Mouse (Mus musculus): ENCODE measurements around the gene Slc22a15.
A peak's percentile ranks its signal among the peaks of the same experiment; 100 is the strongest.

Slc22a15 gene

DNA sequence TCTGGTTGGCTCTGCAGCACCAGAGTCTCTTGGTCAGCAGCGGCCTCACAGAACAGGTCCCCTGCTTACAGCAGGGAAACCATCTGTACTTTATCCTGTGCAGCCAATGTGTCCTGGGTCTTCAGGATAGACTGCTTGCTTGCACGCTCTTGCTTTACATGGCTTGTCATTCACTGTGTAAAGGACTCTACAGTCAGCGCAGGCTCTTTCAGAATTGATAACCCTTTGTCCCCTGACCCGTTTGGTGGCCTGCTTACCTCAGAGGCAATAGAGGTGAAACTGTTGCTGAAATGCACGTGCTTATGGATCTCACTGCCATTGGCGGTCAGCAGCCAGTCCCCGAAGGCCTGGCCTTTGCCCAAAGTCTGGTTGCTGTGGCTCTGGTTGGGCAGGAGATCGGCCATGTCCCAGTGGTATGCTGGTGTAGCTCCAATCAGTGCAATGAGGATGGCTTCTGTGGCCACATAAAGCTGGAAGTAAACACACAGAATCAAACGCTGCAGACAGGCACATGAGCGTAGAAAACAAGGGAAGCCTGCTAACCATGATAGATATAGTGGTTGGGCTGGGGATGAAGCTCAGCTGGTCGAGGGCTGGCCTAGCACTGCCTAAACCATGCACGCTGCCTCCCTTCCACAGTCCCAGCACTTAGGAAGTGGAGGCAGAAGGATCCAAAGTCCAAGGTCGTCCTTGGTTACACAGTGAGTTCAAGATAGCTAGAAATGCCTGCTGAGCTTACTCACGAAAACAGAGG lies 9.0 kb downstream of the Slc22a15 start:
- DNase-seq: peak; percentile 52

GRCm38 (mm10) chr3:101914266-101914665 lies 10.0 kb downstream of the Slc22a15 start:
- DNase-seq: no peak

DNA sequence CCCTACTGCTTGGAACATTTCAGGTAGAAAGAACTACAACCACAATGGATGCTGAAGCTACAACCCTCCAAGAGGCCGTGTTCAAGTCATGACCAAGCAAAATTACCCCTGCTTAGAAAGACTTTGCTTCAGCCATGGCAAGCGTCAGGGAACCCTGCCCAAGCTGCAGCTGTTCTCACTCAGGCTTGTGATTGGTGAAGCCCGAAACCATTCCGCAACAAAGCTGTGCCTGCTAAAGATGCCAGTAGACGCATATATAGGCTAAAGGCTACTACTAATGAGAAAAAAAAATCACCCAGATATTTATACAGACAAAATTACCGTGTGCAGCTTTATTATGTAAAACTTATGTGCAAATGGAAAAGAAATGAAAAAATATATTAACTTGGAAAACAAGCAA lies 12.2 kb downstream of the Slc22a15 start:
- no peak for DNase-seq

DNA sequence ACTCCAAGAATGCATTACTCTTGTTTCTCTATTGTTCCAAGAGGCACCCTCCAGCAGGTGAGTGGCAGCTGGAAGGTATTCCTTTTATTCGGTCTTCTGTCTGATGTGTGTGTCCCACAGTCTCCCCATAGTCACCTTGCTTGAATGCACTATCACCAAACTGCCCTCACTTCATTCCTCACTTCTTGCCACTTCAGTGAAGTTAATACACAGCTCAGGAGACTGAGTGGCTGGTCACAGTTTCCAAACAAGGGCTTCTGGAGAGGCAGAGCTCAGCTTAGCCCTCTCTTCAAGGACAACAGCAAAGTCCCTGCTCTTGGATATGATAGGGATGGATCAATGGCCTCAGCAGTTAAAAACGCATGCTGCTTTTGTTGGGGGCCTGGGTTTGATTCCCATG lies 17.2 kb downstream of the Slc22a15 start:
- DNase-seq: no peak

DNA sequence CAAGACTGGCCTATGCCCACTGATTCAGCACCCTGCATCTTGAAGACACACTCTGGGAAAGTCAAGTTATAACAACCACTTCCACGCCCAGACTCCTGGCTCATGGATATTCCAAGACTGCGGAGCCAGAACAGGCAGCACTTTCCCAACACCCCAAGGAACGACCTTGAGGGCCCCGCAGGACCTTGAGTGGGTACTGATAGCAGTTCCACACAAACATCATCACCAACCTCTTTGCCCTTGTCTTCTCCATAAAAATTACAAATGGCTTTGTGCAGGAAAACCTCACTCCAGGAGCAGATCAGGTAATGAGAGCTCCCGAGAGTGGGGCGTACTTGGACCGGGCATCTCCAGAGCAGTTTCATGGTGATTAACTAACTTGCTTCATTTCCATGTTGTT lies 19.5 kb downstream of the Slc22a15 start:
- DNase-seq: no peak

- DNase-seq: no peak
Observed at GRCm38 (mm10) chr3:101903091-101903490, 21.2 kb downstream of the Slc22a15 start.

DNA sequence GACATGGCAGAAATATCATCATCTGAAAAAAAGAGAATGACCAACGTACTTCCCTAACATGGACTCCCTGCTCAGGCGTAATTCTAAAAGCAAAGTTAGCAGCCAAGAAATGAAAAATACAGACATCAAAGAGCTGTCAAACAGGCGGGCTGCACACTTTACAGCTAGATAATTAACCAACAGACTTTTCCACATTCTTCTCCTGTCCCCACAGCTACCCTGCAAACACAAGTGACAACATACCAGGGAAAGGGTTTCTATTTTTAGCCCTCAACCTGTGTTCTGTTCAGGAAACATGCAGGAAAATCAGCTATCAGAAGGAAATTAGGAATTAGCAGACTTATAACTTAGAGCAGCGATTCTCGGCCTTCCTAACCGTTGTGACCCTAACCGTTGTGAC lies 21.9 kb downstream of the Slc22a15 start:
- no peak for DNase-seq

GRCm38 (mm10) chr3:101897377-101897974 lies 26.8 kb downstream of the Slc22a15 start:
- no peak for DNase-seq

GRCm38 (mm10) chr3:101896893-101897292 lies 27.4 kb downstream of the Slc22a15 start:
- peak; percentile 80 for DNase-seq

- no peak for DNase-seq
Observed at GRCm38 (mm10) chr3:101895376-101895910, 28.8 kb downstream of the Slc22a15 start.

DNA sequence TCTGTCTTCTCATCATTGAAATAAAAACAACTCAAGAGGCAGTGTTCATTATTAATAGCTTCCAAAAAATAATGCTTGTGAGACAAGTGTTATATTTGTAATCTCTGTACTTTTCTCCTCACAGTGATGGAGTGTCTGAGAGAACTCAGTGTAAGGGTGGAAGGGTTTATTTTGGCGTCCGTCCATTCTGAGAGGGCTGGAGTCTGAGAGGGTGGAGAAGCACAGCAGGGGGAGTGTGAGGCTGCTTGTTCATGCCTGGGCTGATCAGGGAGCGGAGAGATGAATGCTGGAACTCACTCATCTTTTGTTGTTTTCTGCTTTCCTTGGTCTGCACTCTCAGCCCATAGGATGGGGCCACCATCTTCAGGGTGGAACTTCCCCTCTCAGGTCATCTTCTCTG lies 38.7 kb downstream of the Slc22a15 start:
- no peak for DNase-seq

DNA sequence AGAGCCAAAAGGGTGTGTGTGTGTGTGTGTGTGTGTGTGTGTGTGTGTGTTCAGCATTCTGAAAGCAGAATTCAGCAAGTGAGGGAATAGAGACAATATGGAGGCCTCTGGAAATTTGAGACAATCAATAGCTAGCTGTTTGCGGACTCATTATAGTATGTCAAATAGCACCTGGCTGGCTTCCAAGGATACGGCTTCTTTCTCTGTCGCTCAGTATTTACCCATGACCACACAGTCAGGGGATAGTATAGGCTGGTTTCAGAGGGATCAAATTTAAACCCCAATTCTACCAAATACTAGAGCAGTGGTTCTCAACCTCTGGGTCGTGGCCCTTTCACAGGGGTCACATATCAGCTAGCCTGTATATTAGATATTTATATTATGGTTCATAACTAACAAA lies 39.2 kb downstream of the Slc22a15 start:
- no peak for DNase-seq

DNA sequence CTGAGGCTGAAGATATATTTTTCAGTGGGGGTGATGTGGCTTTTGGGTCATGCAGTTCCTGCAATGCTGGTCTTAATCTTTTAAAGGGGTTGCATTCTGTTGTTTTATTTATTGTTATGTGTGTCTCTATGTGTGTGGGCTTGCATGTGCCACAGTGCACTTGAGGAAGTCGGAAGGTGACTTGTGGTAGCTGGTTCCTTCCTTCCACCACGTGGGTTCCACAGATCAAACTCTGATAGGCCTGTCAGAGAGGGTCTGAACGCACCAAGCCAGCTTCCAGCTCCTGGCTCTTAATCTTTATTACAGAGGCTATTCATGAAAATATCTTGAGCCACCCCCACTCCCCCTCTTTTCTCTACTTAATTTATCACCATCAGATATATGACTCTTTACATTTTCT lies 40.4 kb downstream of the Slc22a15 start:
- DNase-seq: no peak

GRCm38 (mm10) chr3:101881721-101882120 lies 42.5 kb downstream of the Slc22a15 start:
- DNase-seq: no peak

DNA sequence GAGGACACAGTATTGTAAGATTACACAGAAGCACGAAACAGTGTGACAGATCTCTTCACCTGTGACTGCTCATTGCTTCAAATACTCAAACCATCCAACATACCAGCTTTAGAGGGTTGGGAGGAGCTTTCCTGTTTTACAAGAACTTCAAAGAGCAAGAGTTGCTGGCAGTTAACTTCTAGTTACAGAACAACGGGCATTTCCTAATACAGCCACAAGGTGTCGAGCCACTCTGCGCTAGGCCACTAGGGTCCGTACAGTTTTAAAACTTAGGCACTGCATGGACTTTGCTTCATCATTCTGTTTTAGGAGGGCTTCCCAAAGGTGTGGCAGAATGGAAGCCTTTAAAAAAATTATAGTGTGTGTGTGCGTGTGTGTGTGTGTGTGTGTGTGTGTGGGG lies 43.4 kb downstream of the Slc22a15 start:
- DNase-seq: no peak

- no peak for DNase-seq
Observed at GRCm38 (mm10) chr3:101878136-101878535, 46.1 kb downstream of the Slc22a15 start.

- DNase-seq: no peak
Observed at GRCm38 (mm10) chr3:101876459-101877285, 47.6 kb downstream of the Slc22a15 start.

DNA sequence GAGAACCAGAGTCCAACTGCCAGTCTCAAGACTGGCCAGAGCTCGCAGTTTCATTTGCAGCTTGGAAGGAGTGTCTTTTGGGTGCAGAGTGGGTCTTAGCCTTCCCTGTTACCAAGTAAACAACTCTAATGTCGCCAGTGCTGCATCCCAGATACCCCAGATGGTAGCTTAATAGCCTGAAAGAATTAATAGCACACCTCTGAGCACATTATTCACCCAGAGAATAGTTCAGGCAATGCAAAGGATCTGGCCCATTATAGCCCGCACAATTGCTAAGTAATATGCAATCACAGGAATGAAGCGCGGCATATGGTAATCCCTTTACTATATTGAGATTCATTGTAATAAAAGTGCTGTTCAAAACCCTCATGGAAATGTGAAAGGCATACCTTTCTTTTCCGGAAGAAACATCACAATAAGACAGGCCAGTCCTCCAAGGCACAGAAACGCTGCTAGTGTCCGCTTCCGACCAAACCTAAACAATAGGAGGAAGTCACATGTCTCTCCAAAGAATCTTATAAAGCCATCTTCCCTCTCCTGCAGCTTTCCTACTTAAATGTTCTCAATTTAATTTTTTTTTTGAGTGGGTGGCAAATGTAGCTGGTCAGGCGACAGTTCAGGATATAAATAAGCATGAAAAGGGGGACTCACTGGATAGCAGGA lies 48.9 kb downstream of the Slc22a15 start:
- no peak for DNase-seq

DNA sequence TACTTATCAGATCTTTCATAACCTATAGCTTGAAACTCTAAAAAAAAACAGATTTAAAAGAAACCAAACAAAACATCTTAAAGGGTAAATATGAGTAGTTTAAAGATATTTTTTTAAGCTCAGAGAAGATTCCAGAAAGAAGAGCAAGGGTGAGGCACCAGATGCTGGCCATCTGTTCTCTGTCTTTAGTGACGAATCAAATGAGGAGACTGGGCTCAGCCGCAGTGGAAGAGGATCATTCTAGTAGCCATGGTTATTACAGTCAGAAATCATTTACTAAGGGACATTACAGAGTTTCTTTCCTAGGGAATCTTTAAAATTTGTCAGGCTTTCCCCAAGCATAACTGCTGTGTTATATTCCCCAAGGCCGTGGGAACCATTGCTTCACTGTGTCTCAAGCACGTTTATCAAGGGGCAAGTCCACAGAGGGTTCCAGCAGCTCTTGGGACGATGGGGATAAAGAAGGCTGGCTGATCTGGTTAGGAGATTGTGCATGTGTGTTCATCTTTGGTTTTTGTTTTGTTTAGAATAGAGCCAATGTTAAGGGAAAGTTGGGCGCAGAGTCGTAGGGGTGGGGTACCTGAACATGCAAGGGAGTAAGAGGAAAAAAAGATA lies 51.1 kb downstream of the Slc22a15 start:
- no peak for DNase-seq

DNA sequence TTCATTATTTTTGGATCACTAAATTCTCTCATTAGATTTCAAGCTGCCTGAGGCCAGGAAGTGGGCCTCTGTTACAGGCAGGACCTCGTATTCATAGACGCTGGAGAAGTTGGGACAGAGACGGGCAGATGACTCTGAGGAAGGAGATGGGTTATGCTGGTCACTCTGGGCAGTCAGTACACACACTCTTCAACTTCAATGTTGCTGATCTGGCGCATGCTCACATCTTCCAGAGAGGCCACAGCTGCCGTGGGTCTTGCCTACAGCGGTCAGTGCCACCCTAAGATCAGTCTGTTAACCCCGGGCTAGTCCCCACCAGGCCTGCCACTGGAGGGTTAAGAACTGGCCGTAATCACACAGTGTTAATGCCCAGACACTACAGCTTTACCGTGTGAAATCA lies 52.3 kb downstream of the Slc22a15 start:
- no peak for DNase-seq

GRCm38 (mm10) chr3:101867001-101867421 lies 57.2 kb downstream of the Slc22a15 start:
- peak; percentile 92 for DNase-seq

DNA sequence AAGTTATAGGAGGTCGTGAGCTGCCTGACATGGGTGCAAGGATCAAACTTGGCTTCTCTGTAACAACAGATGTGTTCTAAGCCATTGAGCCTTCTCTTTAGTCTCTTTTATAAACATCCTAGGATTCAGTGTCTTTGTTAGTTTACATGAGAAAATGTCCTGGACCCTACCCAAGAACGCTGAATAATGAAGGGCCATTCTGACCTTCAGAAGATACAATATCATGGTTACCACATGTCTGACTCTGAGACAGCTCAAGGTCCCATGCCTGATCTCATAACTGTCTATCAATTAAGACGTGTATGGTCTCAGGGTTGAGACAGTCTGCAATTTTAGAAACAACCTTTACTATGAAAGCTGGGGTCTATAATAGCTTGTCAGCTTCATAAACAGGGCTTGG lies 62.4 kb downstream of the Slc22a15 start:
- DNase-seq: no peak

GRCm38 (mm10) chr3:101860151-101860550 lies 64.1 kb downstream of the Slc22a15 start:
- DNase-seq: no peak
